Mouse (Mus musculus): ENCODE results near the gene Rap1gds1. TPM values are rescaled to one million over a fixed set of nuclear protein-coding genes. Genes with fewer than 3 reads are reported as not detected.

The Rap1gds1 gene
- polyA plus RNA-seq, 1 experiment from 2014 or later: 87.9 TPM

DNA sequence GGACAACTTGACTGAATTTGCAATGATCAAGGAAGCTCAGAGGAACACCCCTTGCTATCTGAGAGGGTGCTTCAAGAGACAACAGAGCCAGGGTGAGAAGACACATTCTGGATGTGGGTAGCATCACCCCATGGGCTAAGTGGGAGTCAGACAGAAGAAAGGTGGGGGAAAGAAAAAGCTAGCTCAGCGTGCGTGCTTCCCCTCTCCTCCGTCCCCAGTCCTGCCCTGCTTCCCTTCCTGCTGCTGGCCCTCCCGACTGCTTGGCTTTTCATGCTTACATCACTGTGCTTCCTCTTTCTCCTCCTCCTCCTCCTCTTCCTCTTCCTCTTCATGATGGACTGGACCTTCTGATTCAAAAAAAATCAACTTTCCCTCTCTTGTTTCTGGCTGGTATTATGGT is 33.1 kb downstream of the Rap1gds1 start:
- no peaks in the 10 kb centered on the region for H3K36me3 ChIP-seq
- no peak overlapping the region for H3K4me3 ChIP-seq
- no peaks in the 10 kb centered on the region for H3K4me1 ChIP-seq (replicated peaks)
- no peaks in the 10 kb centered on the region for H3K27me3 ChIP-seq
- H3K9me3 ChIP-seq: no peaks in the 10 kb centered on the region
- 77% methylated on average over 4 of the region's 4 CpGs for WGBS
- ATAC-seq (ENCODE audit: low FRiP score, low read depth): no peak
- H3K9ac ChIP-seq: no peak overlapping the region
- no peak overlapping the region for H3K4me2 ChIP-seq
- H3K27ac ChIP-seq (replicated peaks): no peak overlapping the region

DNA sequence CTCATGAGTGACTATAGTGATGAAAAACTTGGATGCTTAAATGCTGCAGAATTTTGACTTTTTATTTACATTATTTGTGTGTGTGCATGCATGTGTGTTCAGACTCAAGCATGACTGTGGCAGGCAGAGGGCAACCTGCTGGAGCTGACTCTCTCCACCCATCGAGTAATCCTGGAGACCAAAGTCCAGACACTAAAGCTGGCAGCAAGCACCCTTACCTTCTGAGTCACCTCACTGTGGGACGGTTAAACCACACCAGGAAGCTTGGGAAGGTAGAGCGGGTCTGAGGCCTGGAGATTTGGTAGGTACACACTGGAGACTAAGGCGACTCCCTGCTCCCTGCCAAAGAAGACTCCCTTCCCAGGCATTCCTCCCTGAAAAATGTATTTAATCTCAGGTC is 38.0 kb downstream of the Rap1gds1 start:
- H3K36me3 ChIP-seq: peaks cover 4% of the 10 kb centered on the region
- no peaks in the 10 kb centered on the region; the same call in 1 of the 2 replicates for H3K9me3 ChIP-seq
- ATAC-seq (ENCODE audit: low FRiP score, low read depth): no peak
- H3K4me2 ChIP-seq: no peak overlapping the region
- no peak overlapping the region for H3K4me3 ChIP-seq
- 94% methylated on average over 4 of the region's 4 CpGs for WGBS
- no peak overlapping the region for H3K27ac ChIP-seq (replicated peaks)
- no peak overlapping the region for H3K9ac ChIP-seq
- H3K4me1 ChIP-seq (replicated peaks): no peaks in the 10 kb centered on the region
- no peaks in the 10 kb centered on the region for H3K27me3 ChIP-seq

- no peak overlapping the region for H3K9ac ChIP-seq
- no peak overlapping the region for H3K4me3 ChIP-seq
- 92% methylated on average over 6 of the region's 6 CpGs for WGBS
- H3K9me3 ChIP-seq: no peaks in the 10 kb centered on the region; the same call in 1 of the 2 replicates
- peaks cover 4% of the 10 kb centered on the region for H3K36me3 ChIP-seq
- no peaks in the 10 kb centered on the region for H3K27me3 ChIP-seq
- H3K4me1 ChIP-seq (replicated peaks): no peaks in the 10 kb centered on the region
- no peak overlapping the region for H3K4me2 ChIP-seq
- ATAC-seq (ENCODE audit: low FRiP score, low read depth): no peak
- H3K27ac ChIP-seq (replicated peaks): no peak overlapping the region
Observed at GRCm38 (mm10) chr3:139033179-139033578, 41.8 kb downstream of the Rap1gds1 start.

DNA sequence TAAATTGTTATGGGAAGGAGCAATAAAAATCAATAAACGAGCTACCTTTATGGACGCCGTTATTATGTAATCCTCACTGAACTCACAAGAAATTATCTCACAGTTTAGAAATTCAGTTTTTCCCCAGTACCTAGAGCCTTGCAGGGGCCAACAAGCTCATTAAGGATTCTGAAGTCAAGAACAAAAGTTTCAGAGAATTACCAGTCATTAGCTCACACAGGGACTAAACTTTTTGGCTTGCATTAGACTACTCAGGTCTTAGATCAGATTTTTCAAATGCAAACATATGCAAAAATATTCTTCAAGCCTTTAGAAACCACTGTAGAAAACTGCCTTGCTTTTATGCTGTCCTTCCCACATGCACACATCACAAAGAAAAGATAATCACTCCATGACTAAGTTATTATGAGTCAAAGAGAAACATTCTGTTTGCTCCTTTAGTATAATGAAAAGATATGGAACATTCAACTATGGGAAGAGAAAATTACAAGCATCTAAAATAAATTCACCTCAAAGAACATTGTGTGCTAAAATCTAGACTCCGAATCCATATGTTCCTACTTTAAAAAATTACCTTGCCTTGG is 44.3 kb downstream of the Rap1gds1 start:
- 93% methylated on average over 4 of the region's 4 CpGs for WGBS
- H3K4me1 ChIP-seq (replicated peaks): no peaks in the 10 kb centered on the region
- H3K27ac ChIP-seq (replicated peaks): no peak overlapping the region
- no peak overlapping the region for H3K4me2 ChIP-seq
- H3K9ac ChIP-seq: no peak overlapping the region
- no peaks in the 10 kb centered on the region for H3K27me3 ChIP-seq
- H3K4me3 ChIP-seq: no peak overlapping the region
- no peak for ATAC-seq (ENCODE audit: low FRiP score, low read depth)
- H3K9me3 ChIP-seq: no peaks in the 10 kb centered on the region; the same call in 1 of the 2 replicates
- H3K36me3 ChIP-seq: peaks cover 4% of the 10 kb centered on the region

GRCm38 (mm10) chr3:139025077-139025476 is 49.9 kb downstream of the Rap1gds1 start:
- no peak overlapping the region for H3K4me2 ChIP-seq
- H3K9ac ChIP-seq: no peak overlapping the region
- 85% methylated on average over 5 of the region's 5 CpGs for WGBS
- H3K27me3 ChIP-seq: no peaks in the 10 kb centered on the region
- no peak overlapping the region for H3K4me3 ChIP-seq
- H3K9me3 ChIP-seq: no peaks in the 10 kb centered on the region
- H3K36me3 ChIP-seq: no peaks in the 10 kb centered on the region
- H3K4me1 ChIP-seq (replicated peaks): peaks cover 12% of the 10 kb centered on the region; the same call in 1 of the 2 replicates
- H3K27ac ChIP-seq (replicated peaks): no peak overlapping the region
- ATAC-seq (ENCODE audit: low FRiP score, low read depth): no peak

- WGBS: 26% methylated on average over 8 of the region's 8 CpGs
- no peaks in the 10 kb centered on the region for H3K9me3 ChIP-seq
- H3K4me1 ChIP-seq (replicated peaks): peaks cover 12% of the 10 kb centered on the region; the same call in 1 of the 2 replicates
- no peak overlapping the region for H3K9ac ChIP-seq
- H3K27ac ChIP-seq (replicated peaks): no peak overlapping the region
- H3K4me3 ChIP-seq: no peak overlapping the region
- ATAC-seq (ENCODE audit: low FRiP score, low read depth): peak; percentile 91
- no peaks in the 10 kb centered on the region for H3K36me3 ChIP-seq
- H3K27me3 ChIP-seq: no peaks in the 10 kb centered on the region
- no peak overlapping the region for H3K4me2 ChIP-seq
Observed at GRCm38 (mm10) chr3:139023585-139023984, 51.4 kb downstream of the Rap1gds1 start.

DNA sequence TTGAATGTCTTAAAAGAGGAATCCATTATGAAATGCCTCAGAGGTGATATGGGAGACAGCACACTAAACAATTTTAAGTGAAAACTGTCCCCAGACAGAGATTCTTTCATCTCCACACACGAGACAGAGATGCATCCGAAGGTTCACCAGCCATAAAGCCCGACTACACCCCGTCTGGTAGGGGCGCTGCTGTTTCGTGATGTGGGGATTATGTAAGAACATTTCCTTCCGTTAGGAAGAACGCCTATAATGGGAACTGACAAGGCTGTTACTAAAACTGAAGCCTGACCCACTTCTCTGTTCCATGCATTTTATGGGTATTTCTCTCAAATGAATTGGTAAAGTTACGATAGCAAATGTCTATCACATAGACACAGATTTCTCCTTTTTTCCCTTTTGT is 62.6 kb downstream of the Rap1gds1 start:
- no peaks in the 10 kb centered on the region for H3K27me3 ChIP-seq
- no peak for ATAC-seq (ENCODE audit: low FRiP score, low read depth)
- no peak overlapping the region for H3K4me2 ChIP-seq
- H3K36me3 ChIP-seq: 0 out of 2 replicates have a peak, but pooled peaks cover 3% of the 10 kb centered on the region
- WGBS: 81% methylated on average over 9 of the region's 9 CpGs
- no peaks in the 10 kb centered on the region for H3K4me1 ChIP-seq (replicated peaks)
- no peak overlapping the region for H3K9ac ChIP-seq
- no peaks in the 10 kb centered on the region for H3K9me3 ChIP-seq
- no peak overlapping the region for H3K27ac ChIP-seq (replicated peaks)
- H3K4me3 ChIP-seq: no peak overlapping the region

DNA sequence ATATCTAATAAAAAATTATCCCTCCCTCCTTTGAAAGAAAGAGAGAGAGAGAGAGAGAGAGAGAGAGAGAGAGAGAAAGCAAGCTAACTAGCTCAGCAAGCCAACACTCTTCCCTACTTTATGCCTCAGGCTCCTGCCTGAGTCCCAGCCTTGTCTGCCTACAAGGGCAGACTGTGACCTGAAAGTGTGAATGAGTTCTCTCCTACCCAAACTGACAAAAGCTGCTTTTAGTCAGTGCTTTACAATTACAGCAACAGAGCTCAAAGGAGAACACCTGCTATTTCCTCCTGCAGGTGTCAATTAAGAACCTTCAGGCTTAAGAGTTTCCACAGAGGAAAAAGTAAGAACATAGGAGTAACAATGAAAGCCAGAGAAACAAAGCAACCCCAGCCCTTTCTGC is 69.3 kb downstream of the Rap1gds1 start:
- Histone ChIP-seq H3K36me3 (no peaks in the 10 kb centered on the region), H3K4me2 (no peak overlapping the region), H3K4me1 (replicated peaks) (no peaks in the 10 kb centered on the region), H3K27ac (replicated peaks) (no peak overlapping the region), H3K4me3 (no peak overlapping the region), H3K9me3 (no peaks in the 10 kb centered on the region), H3K9ac (no peak overlapping the region), H3K27me3 (no peaks in the 10 kb centered on the region)
- no peak for ATAC-seq (ENCODE audit: low FRiP score, low read depth)

DNA sequence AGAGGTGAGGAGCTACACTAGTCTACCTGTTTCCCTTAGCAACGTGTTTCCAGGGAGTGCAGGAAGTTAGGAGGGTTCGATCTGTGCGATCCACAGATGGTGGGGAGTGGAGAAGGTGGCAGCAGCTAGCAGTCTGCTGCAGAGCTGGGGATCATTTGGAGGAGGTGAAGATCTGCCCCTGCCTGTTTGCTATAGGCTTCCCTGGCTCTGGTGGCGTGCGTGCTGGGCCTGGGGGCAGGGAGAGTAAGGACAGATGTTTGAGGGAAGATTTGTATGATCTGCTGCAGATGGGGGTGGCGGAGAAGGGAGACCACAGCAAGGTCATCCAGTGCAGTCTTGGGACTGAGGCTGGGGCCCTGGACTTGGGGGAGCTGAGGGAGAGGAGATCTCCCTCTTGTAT is 72.2 kb downstream of the Rap1gds1 start:
- H3K36me3 ChIP-seq: no peaks in the 10 kb centered on the region
- H3K9ac ChIP-seq: no peak overlapping the region
- no peak overlapping the region for H3K4me3 ChIP-seq
- H3K27ac ChIP-seq (replicated peaks): no peak overlapping the region
- no peaks in the 10 kb centered on the region for H3K27me3 ChIP-seq
- 88% methylated on average over 6 of the region's 6 CpGs for WGBS
- H3K4me1 ChIP-seq (replicated peaks): no peaks in the 10 kb centered on the region
- H3K9me3 ChIP-seq: no peaks in the 10 kb centered on the region
- H3K4me2 ChIP-seq: no peak overlapping the region
- ATAC-seq (ENCODE audit: low FRiP score, low read depth): no peak

DNA sequence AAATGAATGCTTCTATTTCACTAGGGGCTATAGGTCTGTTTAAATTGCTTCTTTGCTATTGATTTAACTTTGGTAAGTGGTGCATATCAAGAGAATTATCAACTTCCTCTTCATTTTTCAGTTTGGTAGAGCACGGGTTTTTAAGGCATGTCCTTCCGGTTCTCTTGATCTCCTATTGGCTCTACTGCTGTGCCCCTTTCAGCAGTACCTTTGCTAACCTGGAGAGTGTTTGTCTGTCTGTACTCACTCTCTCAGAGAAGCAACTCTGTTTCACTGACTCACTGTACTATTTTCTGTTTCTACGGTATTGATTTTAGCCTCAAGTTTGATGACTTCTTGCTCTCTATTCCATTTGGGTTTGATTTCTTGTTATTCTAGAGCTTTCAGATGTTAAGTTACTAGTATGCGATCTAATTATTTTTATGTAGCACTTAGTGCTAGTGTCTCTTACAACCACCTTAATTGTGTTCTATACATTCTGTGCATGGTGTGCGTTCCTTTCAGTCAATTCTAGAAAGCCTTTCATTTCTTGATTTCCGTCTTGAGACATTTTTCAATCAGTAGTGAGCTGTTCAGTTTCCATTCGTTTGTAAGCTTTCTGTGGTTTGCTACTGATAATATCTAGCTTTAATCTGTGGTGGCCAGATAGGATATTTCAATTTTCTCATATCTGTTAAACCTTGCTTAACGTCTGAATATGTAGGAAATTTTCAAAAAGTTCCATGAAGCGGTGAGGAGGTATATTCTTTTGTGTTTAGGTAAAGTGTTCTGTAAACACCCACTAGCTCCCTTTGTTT is 74.7 kb downstream of the Rap1gds1 start:
- H3K9ac ChIP-seq: no peak overlapping the region
- H3K4me3 ChIP-seq: no peak overlapping the region
- H3K36me3 ChIP-seq: peaks cover 4% of the 10 kb centered on the region; the same call in 1 of the 2 replicates
- WGBS: 84% methylated on average over 9 of the region's 9 CpGs
- no peaks in the 10 kb centered on the region for H3K4me1 ChIP-seq (replicated peaks)
- no peaks in the 10 kb centered on the region for H3K9me3 ChIP-seq
- ATAC-seq (ENCODE audit: low FRiP score, low read depth): no peak
- H3K4me2 ChIP-seq: no peak overlapping the region
- no peak overlapping the region for H3K27ac ChIP-seq (replicated peaks)
- H3K27me3 ChIP-seq: no peaks in the 10 kb centered on the region

DNA sequence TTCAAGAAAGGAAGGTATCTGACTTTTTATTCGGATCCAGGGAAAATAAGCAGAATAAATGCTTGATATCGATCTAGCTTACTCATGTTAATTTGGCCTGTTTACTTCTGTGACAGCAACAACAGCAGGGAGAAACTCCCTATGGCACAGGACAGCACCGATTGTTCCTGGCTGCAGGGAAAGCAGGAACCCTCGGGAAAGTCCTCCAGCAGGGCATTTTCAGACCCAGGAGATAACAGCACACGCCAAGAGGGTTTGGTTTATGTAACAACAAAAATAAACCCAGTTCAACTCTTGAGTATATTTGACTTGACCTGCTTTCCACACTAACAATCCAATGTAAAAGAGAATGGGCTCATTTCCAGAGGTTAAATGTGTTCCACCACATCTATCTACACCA is 81.5 kb downstream of the Rap1gds1 start:
- Histone ChIP-seq H3K4me1 (replicated peaks) (no peaks in the 10 kb centered on the region), H3K27ac (replicated peaks) (no peak overlapping the region), H3K9me3 (no peaks in the 10 kb centered on the region), H3K4me2 (no peak overlapping the region), H3K27me3 (no peaks in the 10 kb centered on the region), H3K9ac (no peak overlapping the region), H3K4me3 (no peak overlapping the region), H3K36me3 (peaks cover 4% of the 10 kb centered on the region; the same call in 1 of the 2 replicates)
- ATAC-seq (ENCODE audit: low FRiP score, low read depth): no peak
- 66% methylated on average over 5 of the region's 5 CpGs for WGBS

GRCm38 (mm10) chr3:138991367-138991766 is 83.6 kb downstream of the Rap1gds1 start:
- ATAC-seq (ENCODE audit: low FRiP score, low read depth): no peak
- H3K4me3 ChIP-seq: no peak overlapping the region
- peaks cover 4% of the 10 kb centered on the region; the same call in 1 of the 2 replicates for H3K36me3 ChIP-seq
- H3K27me3 ChIP-seq: no peaks in the 10 kb centered on the region
- no peak overlapping the region for H3K4me2 ChIP-seq
- no peak overlapping the region for H3K9ac ChIP-seq
- no peaks in the 10 kb centered on the region for H3K4me1 ChIP-seq (replicated peaks)
- H3K27ac ChIP-seq (replicated peaks): no peak overlapping the region
- H3K9me3 ChIP-seq: 0 out of 2 replicates have a peak, but pooled peaks cover 4% of the 10 kb centered on the region
- WGBS: 97% methylated on average over 1 of the region's 1 CpGs
